Mouse (Mus musculus) kidney, postnatal 36 days (tissue): ENCODE measurements around the gene Kcnj15.

ENCODE experiments used
- DNase-seq, 2 experiments: peaks; one replicate each; pipeline ENCODE4 v3.0.0; 2021 to 2022; ENCODE audit warnings: mixed read lengths in 2 of 2

Kcnj15 gene

GRCm38 (mm10) chr16:95248646-95249045, 8.7 kb upstream of the Kcnj15 start:
- DNase-seq: no peak

DNA sequence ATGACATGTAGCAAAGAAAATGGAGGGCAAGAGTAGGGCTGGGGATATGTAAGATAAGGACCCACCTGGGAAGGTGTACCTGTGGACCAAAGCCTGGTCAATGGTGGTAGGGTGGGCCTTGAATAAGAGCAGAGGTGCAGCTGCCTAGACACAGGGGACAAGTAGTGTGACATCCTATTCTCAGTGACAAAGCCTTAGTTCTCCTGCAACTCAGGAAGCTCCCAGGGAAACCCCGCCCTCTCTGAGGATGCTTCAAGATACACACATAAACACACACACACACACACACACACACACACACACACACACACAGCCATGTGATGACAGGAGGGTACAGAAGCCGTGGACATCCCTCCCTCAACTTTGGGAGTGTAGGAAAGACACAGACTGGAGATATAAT, 710 bp upstream of the Kcnj15 start:
- DNase-seq: no peak

GRCm38 (mm10) chr16:95258100-95258499, 742 bp downstream of the Kcnj15 start:
- no peak for DNase-seq

GRCm38 (mm10) chr16:95259505-95259904, 2.1 kb downstream of the Kcnj15 start:
- peak; percentile 75 for DNase-seq

- peak in 1 of 2 experiments; percentile 54 for DNase-seq
These were observed 3.3 kb downstream of the Kcnj15 start for GRCm38 (mm10) chr16:95260693-95261092.

- DNase-seq: peak in 1 of 2 experiments; percentile 55
These were observed 4.4 kb downstream of the Kcnj15 start for GRCm38 (mm10) chr16:95261807-95262206.

- DNase-seq: peak in 1 of 2 experiments; percentile 64
These were observed 5.5 kb downstream of the Kcnj15 start for GRCm38 (mm10) chr16:95262706-95263363.

DNA sequence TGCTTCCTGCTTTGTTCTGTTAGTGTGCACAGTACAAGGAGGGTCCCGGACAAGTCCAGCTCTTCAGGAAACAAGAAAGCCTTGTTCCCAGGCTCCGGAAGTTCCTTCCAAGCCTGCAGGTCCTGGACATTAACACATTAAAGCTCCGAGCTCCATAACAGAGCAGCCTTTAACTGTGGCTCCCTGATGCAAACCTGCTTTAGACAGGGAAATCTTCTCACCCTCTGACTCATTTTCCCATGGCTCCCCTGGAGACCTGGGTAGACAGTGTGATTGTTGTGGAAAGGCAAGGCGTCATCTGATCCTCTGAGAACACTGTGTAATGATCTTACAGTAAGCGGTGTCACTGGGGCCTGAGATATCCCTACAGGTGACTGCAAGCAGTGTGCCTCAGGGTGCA, 7.0 kb downstream of the Kcnj15 start:
- no peak for DNase-seq

DNA sequence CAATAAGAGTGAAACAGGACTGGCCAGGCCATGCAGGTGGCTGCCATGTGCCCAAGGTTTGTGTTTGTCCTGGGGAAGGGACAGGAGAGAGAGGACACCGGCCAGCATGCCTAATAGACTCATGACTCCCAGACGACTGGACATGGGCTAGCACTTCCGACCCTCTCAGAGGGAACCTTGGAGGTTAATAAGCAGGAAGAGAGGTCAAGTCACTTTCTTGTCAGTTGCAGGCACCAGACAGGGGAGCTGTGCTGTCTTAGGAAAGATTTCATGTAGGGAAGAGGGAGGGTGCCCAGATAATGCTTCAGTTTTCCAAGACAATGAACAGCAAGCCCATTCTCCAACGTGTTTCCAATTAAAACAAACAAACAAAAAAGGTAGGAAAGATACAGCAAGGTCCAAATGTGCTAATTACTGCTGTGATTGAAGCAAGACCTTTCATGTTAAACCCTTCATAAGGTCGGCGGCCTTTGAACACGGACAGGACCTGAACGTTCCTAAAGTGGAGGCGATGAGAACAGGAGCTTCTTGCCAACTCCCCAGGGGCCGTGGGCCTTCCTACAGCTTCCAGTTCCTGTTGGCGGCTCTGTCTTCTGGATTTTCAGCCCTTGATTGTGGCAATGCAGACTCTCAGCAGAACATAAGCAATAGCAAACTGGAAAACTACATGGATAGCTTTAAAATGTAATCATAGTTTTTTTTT, 10.3 kb downstream of the Kcnj15 start:
- DNase-seq: peak in 1 of 2 experiments; percentile 48

DNA sequence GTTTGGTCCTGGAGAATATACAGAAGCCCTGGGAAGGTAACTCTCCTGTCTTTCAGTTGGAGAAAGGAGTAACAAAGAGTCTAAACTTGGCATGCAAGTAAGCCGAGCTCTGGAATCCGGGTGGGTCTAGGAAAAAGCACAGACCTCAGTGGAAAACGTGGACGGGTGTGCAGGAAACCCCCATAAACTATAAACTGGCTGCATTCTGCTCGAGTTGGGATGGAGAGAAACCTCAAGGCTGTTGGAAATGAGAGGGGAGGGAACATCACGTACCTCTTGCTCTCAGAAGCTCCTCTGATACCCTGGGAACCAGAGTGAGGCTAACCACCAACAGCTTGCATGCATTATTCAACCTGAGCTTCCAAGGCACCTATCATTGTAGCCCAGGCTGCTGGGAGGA, 12.3 kb downstream of the Kcnj15 start:
- DNase-seq: peak in 1 of 2 experiments; percentile 2

GRCm38 (mm10) chr16:95273101-95273500, 15.7 kb downstream of the Kcnj15 start:
- DNase-seq: no peak

- DNase-seq: peak; percentile 82 to 90
These were observed 18.6 kb downstream of the Kcnj15 start for GRCm38 (mm10) chr16:95275713-95276502.

DNA sequence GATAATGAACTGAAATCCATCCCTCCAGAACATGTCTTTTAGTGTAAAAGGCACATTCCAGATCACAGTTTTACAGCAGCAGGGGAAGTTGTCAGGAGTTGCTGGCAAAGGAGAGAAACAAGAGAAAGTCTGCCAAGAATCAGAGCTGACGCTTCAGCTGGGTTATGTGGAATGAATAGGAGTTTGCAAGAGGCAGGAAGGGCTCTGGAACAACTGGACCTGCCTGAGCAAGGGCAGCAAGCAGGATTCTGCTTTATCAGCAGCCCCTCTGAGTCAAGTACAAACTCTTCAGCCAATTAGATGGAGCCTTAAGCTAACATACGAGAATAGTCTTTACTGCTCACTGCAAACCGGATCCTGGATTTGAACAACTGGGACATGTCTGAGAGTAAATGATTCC, 21.7 kb downstream of the Kcnj15 start:
- peak; percentile 43 to 58 for DNase-seq

DNA sequence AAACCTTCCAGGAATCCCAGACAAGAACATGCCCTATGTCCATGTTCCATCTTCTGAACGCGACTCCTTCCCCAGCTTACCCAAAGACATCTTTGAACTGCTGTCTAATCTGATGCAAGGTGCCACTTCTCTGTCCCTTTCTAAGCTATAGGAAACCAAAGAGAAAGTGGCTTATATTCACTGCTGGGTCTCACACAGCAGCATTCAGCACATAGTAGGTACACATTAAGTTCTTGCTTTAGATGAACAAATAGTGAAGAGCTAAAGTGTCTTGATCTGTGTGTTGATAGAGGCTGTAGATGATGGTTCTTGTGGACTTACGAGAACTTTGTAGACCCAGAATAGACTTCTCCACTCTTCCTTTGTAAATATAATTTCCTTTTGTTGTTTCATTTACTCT, 23.0 kb downstream of the Kcnj15 start:
- DNase-seq: no peak

GRCm38 (mm10) chr16:95283369-95283768, 26.0 kb downstream of the Kcnj15 start:
- no peak for DNase-seq

DNA sequence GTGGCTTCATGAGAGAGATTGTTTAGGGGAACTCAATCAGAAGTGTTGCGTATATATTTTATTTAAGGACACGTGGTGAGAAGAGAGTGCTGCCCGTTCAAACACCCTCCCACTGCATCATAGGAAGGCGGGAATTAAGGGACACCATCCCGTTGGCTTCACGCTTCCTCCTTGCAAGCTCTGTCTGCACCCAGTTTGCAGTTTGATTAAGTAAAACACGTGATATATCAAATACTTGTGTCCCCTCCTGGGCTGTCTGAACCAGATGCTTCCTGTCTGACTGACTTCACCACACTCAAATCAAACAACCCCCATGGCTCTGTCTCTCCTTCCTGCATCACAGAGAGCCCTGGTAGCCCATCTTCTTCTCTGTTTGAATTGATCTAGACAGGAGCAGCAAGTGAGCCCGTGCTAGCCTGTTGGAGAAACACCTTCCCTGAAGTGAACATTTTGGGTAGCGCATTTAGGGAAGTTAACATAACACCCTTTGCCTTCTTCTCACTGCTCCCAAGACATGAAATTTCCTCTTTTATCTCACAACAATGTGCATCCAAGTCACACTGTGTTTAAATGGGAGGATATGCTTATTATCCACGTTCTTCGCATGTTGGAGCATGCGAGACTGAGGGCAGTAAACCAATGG, 26.8 kb downstream of the Kcnj15 start:
- DNase-seq: no peak

DNA sequence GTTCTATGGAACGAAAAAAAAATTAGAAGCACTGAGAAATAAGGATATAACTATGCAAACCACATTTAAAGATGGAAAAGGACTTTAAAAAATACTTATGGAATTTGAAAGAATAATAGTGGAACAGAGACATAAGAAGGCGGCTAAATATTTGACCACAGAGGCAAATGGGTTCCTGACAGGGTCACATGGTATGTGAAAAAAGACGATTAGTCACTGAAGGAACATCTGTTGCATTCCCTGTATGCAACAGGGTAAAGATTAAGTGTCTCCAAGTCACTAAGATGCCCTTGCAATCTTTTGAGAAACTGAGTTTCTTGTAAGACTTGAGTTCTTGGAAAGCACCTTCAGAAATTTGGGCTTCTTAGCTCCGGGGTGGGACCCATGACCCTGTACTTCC, 27.7 kb downstream of the Kcnj15 start:
- no peak for DNase-seq

- no peak for DNase-seq
These were observed 28.4 kb downstream of the Kcnj15 start for GRCm38 (mm10) chr16:95285767-95286166.

DNA sequence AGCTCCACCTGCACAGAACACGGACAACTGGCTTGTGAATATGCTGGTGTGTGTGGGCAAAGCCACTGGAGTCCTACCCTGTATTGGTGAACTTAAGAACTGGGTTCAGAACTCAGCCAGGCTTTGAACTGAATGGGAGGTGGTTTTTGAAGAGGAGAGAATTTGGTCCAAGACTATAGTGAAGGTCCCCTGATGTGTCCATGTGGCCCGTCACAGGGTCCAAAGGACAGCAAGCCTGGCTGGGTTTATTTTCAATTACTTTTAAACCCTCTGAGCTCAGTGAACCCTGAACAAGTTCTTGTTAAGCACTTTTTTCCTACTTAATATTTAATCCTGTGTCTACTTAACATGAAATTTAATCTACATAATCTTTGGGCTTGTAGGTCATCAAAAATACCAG, 30.3 kb downstream of the Kcnj15 start:
- DNase-seq: peak; percentile 80 to 88

DNA sequence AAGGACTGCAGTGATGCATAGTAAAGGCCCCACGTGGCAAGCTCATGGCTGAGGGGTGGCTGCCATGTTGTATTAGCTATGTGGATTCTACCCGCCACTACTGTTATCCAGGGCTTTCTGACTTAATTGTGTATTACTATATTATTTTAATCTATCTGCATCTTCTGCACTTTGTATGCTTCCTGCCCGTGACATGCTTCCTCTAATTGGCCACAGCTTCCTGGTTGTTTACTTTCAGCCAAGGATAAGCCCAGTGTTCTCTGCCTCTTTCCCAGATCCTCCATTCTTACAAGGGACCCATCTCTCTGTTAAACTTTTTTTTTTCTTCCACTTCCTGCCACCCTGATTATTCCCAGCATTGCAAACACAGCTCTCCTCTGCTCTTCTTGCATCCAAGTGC, 32.0 kb downstream of the Kcnj15 start:
- DNase-seq: no peak

- DNase-seq: peak; percentile 74 to 82
These were observed 34.2 kb downstream of the Kcnj15 start for GRCm38 (mm10) chr16:95291450-95292101.

- no peak for DNase-seq
These were observed 35.6 kb downstream of the Kcnj15 start for GRCm38 (mm10) chr16:95292843-95293505.
